Mouse (Mus musculus) lung, postnatal 0 days (tissue): ENCODE measurements around the gene AU021092.

Experiments used
- CTCF ChIP-seq: IDR thresholded peaks from 2 replicates; pipeline ENCODE4 v1.5.1; 2016; ENCODE audit warnings: antibody characterized with exemption, mild to moderate bottlenecking
- EP300 ChIP-seq: IDR thresholded peaks from 2 replicates; pipeline ENCODE4 v1.6.1; 2016; ENCODE audit warnings: antibody characterized with exemption, mild to moderate bottlenecking, control low read depth

GRCm38 (mm10) chr16:5164327-5164726, 57.8 kb downstream of the AU021092 start:
- TF ChIP-seq CTCF = no peak
- TF ChIP-seq EP300 = no peak
